Mouse (Mus musculus) left cerebral cortex, postnatal 4 days (tissue): ENCODE results near the gene Spin1. TPM values are rescaled to one million over a fixed set of nuclear protein-coding genes. Genes with fewer than 3 reads are reported as not detected.
"Not testable (repeated sequence)": the region's sequence is repeated elsewhere in the genome, so short reads cannot be mapped to it uniquely, and the experiment has no call there.

ENCODE experiments used
- DNase-seq: peaks from one replicate; pipeline ENCODE4 v3.0.0-alpha.2; 2022
- intact Hi-C: fragments of 180-260 bp; cut with DNase I; formaldehyde crosslinking; loops from one replicate; pipeline ENCODE4 v1.15.1; 2025
- total RNA-seq, 2 experiments: library from RNA; stranded (reverse); gene quantifications; 2 replicates each; pipeline ENCODE4 v1.2.3; 2021

Gene Spin1
- 100 to 1,000 TPM; 227 to 232 TPM for total RNA-seq

DNA sequence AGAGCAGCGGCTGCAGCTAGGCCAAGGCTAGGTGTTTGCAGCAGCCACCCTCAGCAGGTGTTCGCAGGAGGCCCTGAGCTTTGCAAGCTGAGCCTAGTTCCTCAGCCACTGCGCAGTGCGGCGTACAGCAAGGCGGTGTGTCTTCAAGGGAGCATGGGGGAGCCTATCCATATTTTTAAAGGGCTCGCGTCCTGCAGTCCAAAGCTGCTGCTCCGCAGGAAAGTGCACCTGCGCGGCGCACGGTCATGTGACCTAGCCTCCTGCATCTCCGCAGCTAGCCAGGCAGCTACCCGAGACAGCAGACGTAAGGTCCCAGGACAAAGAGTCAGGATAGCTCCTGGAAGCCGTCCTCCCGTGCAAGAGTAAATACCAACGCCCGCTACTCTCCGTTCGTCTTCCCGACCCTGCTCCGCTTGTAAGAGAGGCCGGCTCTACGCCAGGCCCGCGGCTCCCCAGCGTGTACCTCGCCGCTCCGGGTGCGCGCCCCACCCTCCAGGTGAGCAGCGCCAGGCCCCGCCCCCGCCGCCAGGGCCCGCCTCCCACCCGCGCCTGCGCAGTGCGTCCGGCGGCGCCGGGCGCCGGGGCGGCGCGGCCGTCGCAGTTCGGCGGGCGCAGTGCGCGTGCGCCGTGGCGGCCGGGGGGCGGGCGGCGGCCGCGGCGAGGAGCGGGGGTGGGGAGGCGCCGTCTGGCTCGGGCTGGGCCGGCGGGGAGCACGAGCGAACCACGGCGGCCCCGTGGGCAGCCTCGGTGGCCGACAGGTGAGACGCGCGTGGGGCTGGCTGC, at the start of gene Spin1:
Spin1 (plus strand) TSS at position 648 of the 783 bp plus-strand sequence.
- peak; percentile 82 for DNase-seq
- intact Hi-C loops = loop anchor here (5.0 to 10.0 kb wide), 3 partner anchors 47 to 317 kb away; no protein-coding TSS in a partner anchor

DNA sequence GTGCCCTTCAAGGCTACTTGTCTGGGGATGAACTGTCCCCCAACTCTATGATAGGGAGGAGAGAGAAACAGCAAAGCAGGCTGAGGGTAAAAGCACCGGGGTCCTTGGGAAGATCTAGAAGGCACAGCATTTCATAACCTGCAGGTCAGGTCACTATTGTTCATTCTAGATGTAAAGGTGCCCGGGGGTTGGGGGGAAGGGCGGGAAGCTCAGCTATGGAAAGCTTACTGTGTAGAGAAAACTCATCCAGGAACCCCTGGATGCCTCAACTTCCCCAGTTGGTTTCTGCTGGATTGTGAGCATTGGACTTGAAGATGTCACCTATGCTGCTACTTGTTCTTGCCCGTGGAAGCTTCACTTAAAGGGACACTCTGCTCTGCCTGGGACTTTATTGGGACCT, 49.7 kb upstream of the Spin1 start:
- no peak for DNase-seq
- intact Hi-C loops = no loop called here

DNA sequence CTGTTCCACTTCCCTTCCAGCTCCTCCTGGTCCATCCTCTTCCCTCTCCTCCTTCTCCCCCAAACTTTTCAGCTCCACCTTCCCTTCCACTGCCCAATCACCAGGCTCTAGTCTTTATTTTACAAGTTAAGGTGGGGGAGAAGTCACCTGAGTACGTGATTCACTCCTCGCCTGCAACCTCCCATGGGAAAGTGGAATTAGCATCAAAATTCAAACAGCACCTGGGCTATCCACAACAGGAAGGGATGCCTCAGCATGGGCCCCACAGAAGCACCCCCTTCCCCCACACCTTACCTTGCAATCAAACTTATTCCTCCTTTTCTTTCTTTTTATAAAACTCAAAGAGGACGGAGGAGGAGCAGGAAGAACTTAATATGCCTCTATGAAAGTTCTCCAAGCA, 48.3 kb upstream of the Spin1 start:
- intact Hi-C loops = no loop called here
- no peak for DNase-seq

DNA sequence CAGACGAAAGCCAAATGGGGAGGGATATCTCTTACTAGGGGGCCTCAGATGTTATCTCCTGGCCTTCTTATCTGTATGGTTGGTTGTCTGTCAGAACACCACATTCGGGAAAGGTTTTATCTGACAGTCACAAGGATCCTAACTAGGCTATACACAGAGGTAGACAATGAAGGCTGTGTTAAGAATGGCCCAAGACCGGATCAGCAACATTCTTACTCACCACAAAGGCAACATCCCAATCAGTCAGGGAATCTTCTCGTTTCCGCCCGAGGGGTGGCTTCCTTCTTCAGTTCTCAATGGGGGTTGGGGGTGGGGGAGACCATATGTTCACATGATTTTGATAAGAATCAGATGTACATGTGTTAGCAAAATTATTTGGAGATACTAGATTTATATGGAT, 37.7 kb upstream of the Spin1 start:
- no peak for DNase-seq
- intact Hi-C loops = no loop called here

DNA sequence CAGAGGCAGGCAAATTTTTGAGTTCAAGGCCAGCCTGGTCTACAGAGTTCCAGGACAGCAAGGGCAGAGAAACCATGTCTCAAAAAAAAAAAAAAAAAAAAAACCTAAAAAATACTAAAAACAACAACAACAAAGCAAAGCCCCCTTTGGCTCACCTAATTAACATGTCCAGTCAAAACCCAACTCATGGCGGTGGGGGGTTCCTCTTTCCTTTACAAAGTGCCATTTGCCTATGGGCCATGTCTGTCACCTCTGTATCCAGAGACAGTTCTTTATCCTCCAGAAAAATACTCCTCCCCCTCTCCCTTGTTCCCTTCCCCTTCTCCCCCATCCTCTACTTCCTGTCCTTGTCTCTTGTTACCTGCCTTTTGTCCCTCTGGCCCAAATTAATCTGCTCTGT, 37.0 kb upstream of the Spin1 start:
- no peak for DNase-seq
- intact Hi-C loops = no loop called here

DNA sequence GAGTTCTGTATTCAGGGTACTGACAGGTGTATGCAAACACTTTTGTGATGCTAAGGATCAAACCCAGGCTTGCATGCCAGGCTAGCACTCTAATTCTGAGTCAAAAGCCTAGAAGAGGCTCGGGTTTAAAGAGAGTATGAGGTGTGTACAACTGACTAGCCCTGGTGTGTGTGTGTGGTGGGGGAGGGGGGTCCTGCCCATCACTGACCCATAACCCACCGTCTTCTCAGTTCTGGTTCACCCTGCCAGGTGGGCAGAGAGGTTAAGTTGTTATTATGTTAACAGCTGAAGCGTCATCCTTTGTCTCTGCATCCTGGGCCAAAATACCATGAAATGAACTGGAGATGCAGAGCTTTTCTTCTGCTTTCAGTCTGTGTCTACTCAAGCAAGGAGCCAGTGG, 36.3 kb upstream of the Spin1 start:
- DNase-seq = no peak
- intact Hi-C loops = no loop called here

DNA sequence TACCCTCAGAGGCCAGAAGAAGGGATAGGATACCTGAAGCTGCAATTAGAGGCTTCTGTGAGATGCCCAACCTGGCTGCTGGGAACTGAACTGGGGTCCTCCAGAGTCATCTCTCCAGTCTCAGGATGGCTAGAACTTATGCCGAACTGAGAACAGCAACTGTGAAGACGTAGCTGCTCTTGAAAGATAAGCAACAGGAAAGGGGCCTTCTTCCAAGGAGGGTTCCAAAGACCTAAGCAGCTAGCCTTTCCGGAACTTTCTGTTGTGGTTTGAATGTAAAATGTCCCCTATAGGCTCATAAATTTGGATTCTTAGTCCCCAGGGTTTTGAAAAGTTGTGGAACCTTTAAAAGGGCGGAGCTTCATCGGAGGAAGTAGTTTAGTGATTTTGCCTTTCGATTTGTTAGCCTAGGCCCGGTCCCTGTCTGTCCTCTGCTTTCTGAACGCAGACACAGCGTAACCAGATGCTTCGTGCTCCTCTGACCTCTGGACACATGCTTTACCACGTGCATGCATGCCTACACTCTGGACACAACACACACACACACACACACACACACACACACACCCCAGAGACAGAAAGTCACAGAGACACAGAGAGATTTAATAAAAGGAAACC, 29.5 kb upstream of the Spin1 start:
- intact Hi-C loops = no loop called here
- DNase-seq = no peak

DNA sequence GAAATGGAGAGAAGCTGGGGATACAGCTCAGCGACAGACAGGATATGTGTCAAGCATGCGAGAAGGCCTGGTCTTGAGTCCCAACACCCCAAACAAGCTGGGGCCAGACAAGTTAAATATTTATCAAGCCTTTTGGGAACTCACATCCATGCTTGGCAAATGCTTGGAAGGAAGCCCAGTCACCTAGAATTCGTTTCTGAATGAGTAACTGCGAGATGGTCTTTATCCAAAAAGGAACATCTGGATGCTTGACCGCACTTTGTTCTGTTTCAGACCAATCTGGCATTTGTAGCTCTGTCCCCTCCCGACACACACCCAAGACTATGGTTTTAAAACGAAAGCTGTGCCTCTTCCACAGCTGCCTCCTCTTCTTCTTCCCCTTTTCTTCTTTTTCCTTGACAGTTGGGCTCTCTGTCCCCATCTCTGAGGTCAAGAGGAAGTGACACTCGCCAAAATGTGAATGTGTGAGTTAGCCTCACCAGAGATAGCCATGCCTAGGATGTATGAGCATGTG, 28.9 kb upstream of the Spin1 start:
- intact Hi-C loops = no loop called here
- DNase-seq = no peak

DNA sequence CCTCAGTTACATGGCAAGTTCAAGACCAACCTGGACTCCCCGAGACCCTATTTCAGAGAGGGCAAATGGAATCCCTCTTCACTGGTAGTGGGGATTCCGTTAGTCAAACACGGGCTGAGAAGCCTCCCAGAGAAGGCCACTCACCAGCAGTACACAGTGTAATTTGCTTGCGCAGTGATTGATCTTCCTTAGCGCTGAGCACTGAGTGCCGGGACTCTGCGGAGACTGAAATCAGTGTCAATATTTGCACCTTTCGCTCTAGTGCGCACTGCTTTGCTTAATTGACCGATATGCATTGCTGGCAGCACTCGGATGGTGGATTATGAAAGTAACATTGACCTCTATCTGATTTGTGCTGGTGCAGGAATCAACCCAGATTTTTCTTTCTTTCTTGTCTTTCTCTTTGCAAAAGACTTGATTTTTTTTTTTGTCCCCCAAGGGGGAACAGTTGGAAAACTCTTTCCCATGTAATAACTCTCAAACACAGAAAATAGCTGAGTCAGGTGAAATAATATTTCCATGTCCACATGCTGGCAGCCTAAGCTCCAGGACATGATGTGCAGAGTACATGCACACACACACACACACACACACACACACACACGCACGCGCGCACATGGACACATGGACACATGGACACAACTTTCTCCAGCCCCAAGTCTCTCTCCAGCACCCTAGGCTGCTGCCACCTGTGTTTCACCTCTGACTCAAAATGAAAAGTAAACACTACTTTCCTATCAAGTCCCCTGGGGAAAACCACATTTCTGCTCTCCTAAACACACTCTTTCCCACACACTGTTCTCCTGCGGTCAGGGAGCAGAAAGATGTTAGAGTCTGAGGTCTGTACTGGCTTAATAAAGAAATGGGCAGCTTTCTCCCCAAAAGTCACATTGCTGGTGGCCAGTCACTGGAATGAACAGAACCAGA, 27.5 kb upstream of the Spin1 start:
- no peak for DNase-seq
- intact Hi-C loops = no loop called here

DNA sequence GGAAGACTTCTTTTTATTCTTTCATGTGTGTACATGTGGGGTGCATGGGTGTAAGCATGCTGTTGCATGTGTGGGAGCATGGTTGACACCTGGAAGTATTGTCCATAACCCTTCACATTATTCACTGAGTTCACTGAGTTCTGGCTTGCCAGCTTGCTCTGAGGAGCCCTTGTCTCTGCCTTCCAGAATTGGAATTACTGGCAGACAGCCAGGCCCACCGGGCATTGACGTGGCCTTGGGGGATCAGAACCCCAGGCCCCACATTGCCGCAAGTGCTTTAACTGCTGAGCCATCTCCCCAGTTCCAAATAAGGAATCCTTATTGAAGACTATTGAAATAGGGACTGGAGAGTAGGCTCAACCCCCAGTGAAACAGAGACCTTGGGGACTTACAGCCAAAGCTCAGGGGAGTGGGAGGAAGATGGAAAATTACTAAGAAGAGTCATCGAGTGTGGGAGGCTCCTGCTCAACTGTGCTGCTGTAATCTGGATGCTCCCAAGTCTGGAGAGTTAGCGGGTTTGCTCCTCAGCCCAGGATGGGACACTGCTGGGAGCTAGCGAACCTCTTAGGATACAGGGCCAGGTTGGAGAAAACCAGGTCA, 26.5 kb upstream of the Spin1 start:
- intact Hi-C loops = no loop called here
- DNase-seq = no peak

DNA sequence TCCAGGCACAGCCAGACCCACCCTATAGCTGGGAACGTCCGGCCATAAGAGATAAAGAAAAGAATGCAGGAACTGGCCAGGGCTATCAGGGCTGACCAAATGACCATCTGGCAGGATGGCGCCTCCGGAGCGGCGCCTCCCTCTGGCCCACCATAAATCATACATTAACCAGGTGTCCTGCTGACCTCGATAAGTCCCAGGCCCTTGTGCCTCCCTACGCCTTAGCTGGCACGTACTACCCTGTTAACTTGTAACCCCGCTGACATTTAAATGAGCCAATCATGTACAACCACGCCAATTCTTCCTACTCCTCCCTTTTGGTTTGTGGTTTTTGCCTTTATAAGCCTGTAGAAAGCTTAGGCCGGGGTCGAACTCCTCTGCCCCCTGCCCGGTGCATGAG, 24.5 kb upstream of the Spin1 start:
- DNase-seq, intact Hi-C loops: not testable (repeated sequence)

DNA sequence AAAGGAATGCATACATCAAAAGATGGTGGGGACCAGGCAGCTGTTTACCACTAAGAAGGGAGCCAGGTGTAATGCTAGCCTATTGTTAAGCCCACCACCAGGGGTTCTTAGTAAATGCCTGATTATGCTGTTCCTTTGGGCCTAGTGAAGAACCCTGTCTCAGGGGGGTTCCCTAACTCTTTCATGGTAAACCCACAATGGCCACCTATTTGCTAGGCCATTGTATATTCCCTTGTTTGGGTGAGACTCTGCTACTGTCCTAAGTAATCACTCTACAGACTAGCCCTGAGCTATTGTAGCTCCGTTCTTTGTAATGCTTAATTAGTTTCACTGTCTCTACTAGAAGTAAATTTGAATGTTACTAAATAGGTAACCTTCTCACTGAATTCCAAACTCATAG, 22.1 kb upstream of the Spin1 start:
- DNase-seq, intact Hi-C loops: not testable (repeated sequence)

DNA sequence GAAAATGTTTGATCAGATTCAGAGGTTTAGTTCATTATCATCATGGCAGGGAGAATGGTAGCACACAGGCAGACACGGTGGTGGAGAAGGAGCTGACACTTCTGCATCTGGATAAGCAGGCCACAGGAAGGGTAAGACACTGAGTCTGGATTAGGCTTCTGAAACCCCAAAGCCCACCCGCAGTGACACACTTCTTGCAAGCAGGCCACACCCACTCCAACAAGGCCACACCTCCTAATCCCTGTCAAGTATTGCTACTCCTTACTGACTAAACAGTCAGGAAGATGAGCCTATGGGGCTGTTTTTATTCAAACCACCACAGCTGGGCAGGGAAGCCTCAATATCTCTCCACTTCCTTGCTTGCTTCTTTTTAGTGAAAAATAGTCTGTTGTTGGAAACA, 19.9 kb upstream of the Spin1 start:
- no peak for DNase-seq
- intact Hi-C loops = no loop called here

DNA sequence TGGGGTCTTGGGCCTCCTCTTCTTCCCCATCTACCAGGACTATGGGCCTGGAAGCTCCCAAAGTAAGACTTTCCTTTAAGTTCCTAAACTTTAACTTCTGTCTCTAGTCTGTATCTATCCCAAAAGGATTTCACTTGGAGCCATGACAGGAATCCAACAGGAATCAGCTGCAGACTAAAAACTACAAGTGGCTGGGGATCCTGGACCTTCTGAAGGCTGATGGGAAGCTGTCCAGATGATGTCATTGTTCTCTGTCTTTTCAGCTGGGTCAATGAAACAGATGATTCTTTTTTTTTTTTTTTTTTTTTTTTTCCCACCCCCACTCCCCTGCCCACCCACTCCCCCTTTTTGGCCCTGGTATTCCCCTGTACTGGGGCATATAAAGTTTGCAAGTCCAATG, 16.4 kb upstream of the Spin1 start:
- no peak for DNase-seq
- intact Hi-C loops = no loop called here

DNA sequence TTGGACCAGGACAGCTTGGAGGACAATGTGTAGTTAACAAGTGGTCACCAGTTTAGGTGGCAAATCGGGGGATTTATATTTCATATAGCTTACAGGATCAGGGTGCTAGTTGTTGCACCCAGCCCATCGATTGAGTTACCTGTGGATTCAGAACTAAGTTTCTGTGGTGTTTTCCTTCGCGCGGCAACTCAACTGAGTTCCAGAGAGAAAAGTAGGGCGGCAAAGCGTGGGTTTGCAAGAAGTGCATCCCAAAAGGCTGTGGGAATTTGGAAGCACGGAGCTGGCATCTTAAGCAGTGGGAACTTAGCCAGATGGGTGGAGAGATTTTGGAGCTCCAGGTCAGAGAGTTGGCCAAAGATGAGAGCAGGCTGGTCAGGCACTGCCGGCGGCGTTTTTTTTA, 14.7 kb upstream of the Spin1 start:
- intact Hi-C loops = no loop called here
- no peak for DNase-seq

DNA sequence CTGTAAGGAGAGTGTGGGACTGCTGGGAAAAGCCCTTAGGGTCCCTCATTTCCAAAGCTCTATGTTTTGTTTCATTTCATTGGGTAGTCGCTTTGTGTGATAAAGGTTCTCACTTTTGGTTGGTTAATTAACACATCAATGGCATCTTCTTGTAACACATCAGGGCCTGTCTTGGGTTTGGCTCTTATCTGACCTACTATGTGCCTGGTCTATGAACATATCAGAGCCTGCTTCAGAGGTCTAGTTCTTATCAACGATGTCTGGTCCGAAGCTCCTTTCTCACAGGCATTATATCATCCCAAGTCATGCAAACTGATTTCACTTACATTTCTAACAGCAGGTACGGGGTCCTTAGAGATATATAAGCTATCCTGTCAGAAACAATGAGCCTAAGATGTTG, 13.4 kb upstream of the Spin1 start:
- DNase-seq = no peak
- intact Hi-C loops = no loop called here

DNA sequence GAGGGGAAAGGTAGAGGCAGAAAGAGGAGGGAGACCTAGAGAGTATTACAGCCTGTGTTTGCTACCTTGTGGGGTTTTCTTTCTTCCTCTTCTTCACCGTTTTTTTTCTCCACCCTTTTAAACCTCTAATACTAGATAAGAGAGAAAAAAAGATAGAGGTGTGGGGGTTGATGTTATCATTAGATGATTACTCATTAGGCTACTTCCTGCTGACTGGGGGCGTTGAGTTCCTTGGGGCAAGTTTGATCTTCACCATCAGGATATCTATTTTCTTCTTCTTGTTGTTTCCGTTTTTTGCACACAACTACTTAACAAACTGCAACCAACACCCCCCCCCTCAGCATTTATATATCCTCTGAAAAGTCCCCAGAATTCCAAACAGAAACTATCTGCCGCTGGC, 12.5 kb upstream of the Spin1 start:
- no peak for DNase-seq
- intact Hi-C loops = no loop called here

DNA sequence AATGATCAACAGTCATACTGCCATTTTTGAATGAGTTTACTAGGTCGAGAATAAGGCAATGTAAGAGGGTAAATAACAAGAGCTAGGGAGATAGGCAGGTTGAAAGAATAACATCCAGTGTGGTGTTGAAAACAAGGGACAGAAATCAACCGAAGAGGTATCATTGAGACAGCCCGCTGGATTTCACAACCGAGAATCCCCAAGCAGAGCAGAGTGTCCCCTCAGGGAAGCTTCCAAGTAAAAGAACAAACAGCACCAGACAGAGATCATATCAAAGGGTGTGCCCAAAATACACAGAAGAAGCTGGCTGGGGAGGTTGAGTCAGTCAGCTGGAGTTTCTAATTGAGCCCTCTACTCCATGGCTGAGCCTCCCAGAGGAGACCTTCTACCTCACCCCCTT, 11.6 kb upstream of the Spin1 start:
- DNase-seq = no peak
- intact Hi-C loops = no loop called here

DNA sequence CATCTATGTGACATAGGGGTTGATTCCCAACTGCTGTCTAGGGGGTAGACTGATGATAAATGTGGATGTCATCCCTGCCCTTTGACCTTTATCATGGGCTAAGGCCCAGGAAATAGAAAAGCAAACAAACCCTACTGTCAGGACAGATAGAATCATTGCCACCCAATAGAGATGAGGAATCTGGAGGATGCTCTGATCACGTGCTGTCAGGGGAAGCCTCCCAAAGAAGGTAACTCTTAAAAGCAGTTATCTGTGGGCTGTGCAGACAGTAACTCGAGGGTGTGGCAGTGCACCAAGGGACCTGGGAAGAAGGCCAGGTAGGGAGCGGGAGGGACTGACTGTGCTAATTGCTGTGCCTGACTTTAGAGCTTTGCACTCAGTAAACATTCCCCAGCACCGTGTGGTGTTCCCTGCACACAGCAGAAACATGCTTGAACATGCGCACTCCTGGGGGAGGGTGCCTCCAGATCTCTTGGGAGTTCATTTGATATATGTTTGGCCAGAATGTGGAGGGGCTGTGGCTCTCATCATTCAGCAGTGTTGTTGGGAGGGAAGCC, 10.5 kb upstream of the Spin1 start:
- DNase-seq = no peak
- intact Hi-C loops = no loop called here

DNA sequence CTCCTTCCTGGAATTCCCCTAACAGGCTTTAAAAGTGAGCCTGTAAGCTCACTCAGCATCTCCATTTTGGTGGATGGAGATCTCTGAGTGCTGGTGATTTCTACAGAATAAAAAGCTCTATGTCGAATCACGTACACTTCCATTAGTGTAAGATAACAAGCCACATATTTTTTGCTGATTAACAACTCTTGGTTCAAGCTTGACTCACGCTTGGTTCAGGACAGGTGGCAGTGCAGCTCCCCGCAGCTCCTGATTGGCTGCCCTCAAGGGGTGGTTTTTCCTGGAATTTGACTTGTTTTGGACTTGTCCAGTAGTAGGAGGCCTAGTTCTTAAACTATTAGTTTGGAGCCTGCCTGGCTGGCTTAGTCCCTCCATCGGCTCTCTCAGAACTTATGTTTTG, 7.2 kb upstream of the Spin1 start:
- no peak for DNase-seq
- intact Hi-C loops = no loop called here
